Mouse (Mus musculus) adrenal gland, adult 2 months (tissue): ENCODE results near the gene Gm8159. TPM values are rescaled to one million over a fixed set of nuclear protein-coding genes. Genes with fewer than 3 reads are reported as not detected.
"Not testable (repeated sequence)": the region's sequence is repeated elsewhere in the genome, so short reads cannot be mapped to it uniquely, and the experiment has no call there.

Source experiments
- DNase-seq: peaks from one replicate; pipeline ENCODE4 v3.0.0; 2021
- long read RNA-seq: library from polyadenylated mRNA; stranded (forward); transcript quantifications from one replicate; pipeline ENCODE4 v2.0.0, GENCODE M21; 2021
- polyA plus RNA-seq: library from polyadenylated mRNA; depleted of rRNA; stranded (reverse); fragments of >200 nt; gene quantifications from 2 replicates; pipeline ENCODE4 v1.2.3, GENCODE M21; 2012; rRNA removed
- total RNA-seq, 2 experiments: library from RNA; stranded (reverse); gene quantifications; 2 replicates each; pipeline ENCODE4 v1.2.3; 2021

Gene Gm8159
- total RNA-seq (not detected), polyA plus RNA-seq (not detected in 2 replicates)
- long read RNA-seq = 0 reads

DNA sequence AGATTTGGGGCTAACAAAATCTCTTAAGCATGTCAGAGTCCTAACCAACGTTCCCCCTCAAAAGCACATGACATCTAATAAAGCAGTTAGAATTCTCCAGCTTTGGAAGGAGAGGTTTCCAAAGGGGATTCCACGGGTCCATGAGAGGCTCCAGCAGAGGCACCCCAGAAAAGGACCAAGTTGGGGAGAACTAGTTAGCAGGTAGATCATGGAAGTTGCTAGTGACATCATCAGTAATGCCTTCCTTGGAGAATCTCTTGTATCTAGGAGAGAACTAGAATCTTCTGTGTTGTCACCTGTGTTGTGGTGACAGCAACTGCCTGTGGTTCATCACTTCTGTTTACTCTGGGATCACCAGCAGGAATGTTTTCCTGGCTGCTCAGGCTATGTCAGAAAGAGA lies at the start of gene Gm8159:
Gene Gm8159 (plus strand): TSS at position 301 of the 400 bp plus-strand sequence.
- DNase-seq = not testable (repeated sequence)

DNA sequence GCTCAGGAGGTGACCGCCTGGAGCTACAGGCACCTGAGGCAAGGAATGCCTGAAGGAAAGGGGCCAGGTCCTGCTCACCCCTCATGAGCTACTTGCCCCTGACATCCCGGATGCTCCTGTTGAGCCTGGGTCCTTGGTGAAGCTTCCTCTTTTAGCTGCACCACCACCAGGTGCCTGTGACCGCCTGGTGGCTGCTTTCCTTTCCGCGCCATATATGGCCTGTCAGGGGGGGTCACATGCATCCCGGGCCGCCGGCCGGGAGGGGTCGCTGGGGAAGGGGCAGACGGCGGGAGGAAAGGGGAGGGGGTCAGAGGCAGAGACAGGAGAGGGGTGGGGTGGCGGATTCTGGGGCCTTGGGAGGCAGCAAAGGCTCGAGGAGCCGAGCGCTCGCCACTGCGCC lies 17.2 kb downstream of the Gm8159 start:
- not testable (repeated sequence) for DNase-seq

DNA sequence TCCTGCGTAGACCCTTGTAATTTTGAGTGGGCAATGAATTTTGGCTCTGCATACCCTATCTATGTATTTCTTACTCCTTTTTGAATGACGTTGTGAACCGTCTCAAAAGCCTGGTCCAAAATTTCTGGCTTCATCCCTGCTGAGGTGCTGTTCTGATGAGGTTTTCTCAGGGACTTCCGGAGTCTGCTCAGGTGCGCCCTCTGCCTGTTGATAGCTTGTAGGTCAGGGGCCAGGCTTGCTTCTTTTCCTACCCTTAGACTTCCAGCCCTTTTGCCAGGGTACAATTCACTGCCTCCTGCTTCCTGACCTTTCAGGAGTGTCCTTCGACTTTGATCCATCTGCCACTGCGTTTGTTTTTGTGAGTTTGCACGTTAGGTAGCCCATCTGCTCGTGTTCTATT lies 18.2 kb downstream of the Gm8159 start:
- DNase-seq = not testable (repeated sequence)

DNA sequence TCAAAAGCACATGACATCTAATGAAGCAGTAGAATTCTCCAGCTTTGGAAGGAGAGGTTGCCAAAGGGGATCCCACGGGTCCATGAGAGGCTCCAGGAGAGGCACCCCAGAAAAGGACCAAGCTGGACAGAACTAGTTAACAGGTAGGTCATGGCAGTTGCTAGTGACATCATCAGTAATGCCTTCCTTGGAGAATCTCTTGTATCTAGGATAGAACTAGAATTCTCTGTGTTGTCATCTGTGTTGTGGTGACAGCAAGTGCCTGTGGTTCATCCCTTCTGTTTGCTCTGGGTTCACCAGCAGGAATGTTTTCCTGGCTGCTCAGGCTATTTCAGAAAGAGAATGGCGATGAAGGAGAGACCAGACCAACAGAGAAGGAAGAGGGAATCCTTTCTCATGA lies 31.7 kb downstream of the Gm8159 start, which contains the start of gene Gm3239:
Gene Gm3239 (plus strand): TSS at position 301 of the 400 bp plus-strand sequence.
- not testable (repeated sequence) for DNase-seq

Other genes with a start within 250 kb of the Gm8159 start
- not detected for gene Gm3159, start 234.8 kb upstream of the Gm8159 start, total RNA-seq
- gene Gm3159, start 234.8 kb upstream of the Gm8159 start, polyA plus RNA-seq = not detected in 2 replicates
- not detected for gene Gm3164, start 216.9 kb upstream of the Gm8159 start, total RNA-seq
- 0.06 TPM in 1 of 2 replicates, not detected in the other for gene Gm3164, start 216.9 kb upstream of the Gm8159 start, polyA plus RNA-seq
- not detected for gene Gm3173, start 201.4 kb upstream of the Gm8159 start, total RNA-seq
- not detected in 2 replicates for gene Gm3173, start 201.4 kb upstream of the Gm8159 start, polyA plus RNA-seq
- not detected for gene Gm3182, start 150.6 kb upstream of the Gm8159 start, total RNA-seq
- gene Gm3182, start 150.6 kb upstream of the Gm8159 start, polyA plus RNA-seq = not detected in 2 replicates
- not detected for gene Gm3047, start 76.9 kb upstream of the Gm8159 start, total RNA-seq
- not detected in 2 replicates for gene Gm3047, start 76.9 kb upstream of the Gm8159 start, polyA plus RNA-seq
- gene Gm3239, start 31.8 kb downstream of the Gm8159 start, total RNA-seq = not detected
- not detected in 2 replicates for gene Gm3239, start 31.8 kb downstream of the Gm8159 start, polyA plus RNA-seq
- not detected for gene Gm7876, start 76.9 kb downstream of the Gm8159 start, total RNA-seq
- gene Gm7876, start 76.9 kb downstream of the Gm8159 start, polyA plus RNA-seq = not detected in 2 replicates
- not detected for gene Gm3252, start 94.4 kb downstream of the Gm8159 start, total RNA-seq
- gene Gm3252, start 94.4 kb downstream of the Gm8159 start, polyA plus RNA-seq = 0.04 TPM in 1 of 2 replicates, not detected in the other
- not detected for gene Gm9602, start 144.0 kb downstream of the Gm8159 start, total RNA-seq
- not detected in 2 replicates for gene Gm9602, start 144.0 kb downstream of the Gm8159 start, polyA plus RNA-seq
- gene Gm3269, start 205.8 kb downstream of the Gm8159 start, total RNA-seq = not detected
- not detected in 2 replicates for gene Gm3269, start 205.8 kb downstream of the Gm8159 start, polyA plus RNA-seq
- gene Gm3264, start 223.2 kb downstream of the Gm8159 start, total RNA-seq = under 1 TPM in 1 of 2 experiments, not detected in 1; 0.52 TPM
- gene Gm3264, start 223.2 kb downstream of the Gm8159 start, polyA plus RNA-seq = not detected in 2 replicates